Mouse (Mus musculus) heart, embryonic 14.5 days (tissue): ENCODE results near the gene Bahcc1. TPM values are rescaled to one million over a fixed set of nuclear protein-coding genes. Genes with fewer than 3 reads are reported as not detected.

ENCODE experiments used
- ATAC-seq: fragments of 200-750 bp; cut with Nextera tagmentation; 2 replicates; pipeline ENCODE4 v1.8.0; 2017; ENCODE audit warnings: low read depth, moderate TSS enrichment; ENCODE audit not compliant: insufficient number of reproducible peaks, insufficient read depth, low FRiP score
- H3K27ac ChIP-seq, 2 experiments: fragments of 200-500 bp in 1 of 2; fragments of 300-500 bp in 1 of 2; sonication (generic) in 1 of 2; replicated peaks in 1 of 2; 2 replicates each; pipeline ENCODE4 v1.5.1; 2012 to 2014; ENCODE audit warnings: low read depth in 2 of 2, low read length in 2 of 2, control low read depth in 1 of 2, mild to moderate bottlenecking in 1 of 2, mixed read lengths in 1 of 2; ENCODE audit not compliant: control insufficient read depth in 1 of 2, insufficient read depth in 1 of 2
- H3K27me3 ChIP-seq: fragments of 300-500 bp; sonication (generic); 2 replicates; pipeline ENCODE4 v1.6.1; 2014; ENCODE audit warnings: mild to moderate bottlenecking, low read length, control low read depth; ENCODE audit not compliant: control insufficient read depth, insufficient read depth
- H3K36me3 ChIP-seq: fragments of 300-500 bp; sonication (generic); 2 replicates; pipeline ENCODE4 v1.6.1; 2014; ENCODE audit warnings: mild to moderate bottlenecking, control low read depth, low read length, mixed read lengths; ENCODE audit not compliant: control insufficient read depth, insufficient read depth
- H3K4me1 ChIP-seq, 2 experiments: fragments of 200-500 bp in 1 of 2; fragments of 300-500 bp in 1 of 2; sonication (generic) in 1 of 2; 2 replicates each; pipeline ENCODE4 v1.6.1; 2012 to 2014; ENCODE audit warnings: low read length in 2 of 2, control low read depth in 1 of 2, mixed read lengths in 1 of 2; ENCODE audit not compliant: control insufficient read depth in 2 of 2, insufficient read depth in 2 of 2
- H3K4me2 ChIP-seq: fragments of 300-500 bp; sonication (generic); 2 replicates; pipeline ENCODE4 v1.6.1; 2014; ENCODE audit warnings: mild to moderate bottlenecking, low read length
- H3K4me3 ChIP-seq, 2 experiments: fragments of 200-500 bp in 1 of 2; fragments of 300-500 bp in 1 of 2; sonication (generic) in 1 of 2; 2 replicates each; pipeline ENCODE4 v1.5.1; 2012 to 2014; ENCODE audit warnings: low read length in 2 of 2, mild to moderate bottlenecking in 2 of 2, control low read depth in 1 of 2, low read depth in 1 of 2, moderate library complexity in 1 of 2; ENCODE audit not compliant: control insufficient read depth in 1 of 2, insufficient read depth in 1 of 2
- H3K9ac ChIP-seq: fragments of 300-500 bp; sonication (generic); 2 replicates; pipeline ENCODE4 v1.6.1; 2014; ENCODE audit warnings: mild to moderate bottlenecking, low read length
- H3K9me3 ChIP-seq: fragments of 300-500 bp; sonication (generic); 2 replicates; pipeline ENCODE4 v1.6.1; 2016; ENCODE audit warnings: low read length, control low read depth; ENCODE audit not compliant: control insufficient read depth
- WGBS: fragments of 180-500 bp; shearing (Covaris S2); extraction: QIAGEN DNeasy Blood & Tissue Kit; methylation state at CpG from one replicate; pipeline ENCODE4 v1.1.7; 2014; 5-methylcytosine and 5-hydroxymethylcytosine counted together
- polyA plus RNA-seq: library from polyadenylated mRNA; unstranded; fragments of >200 nt; fragmentation: Nextera tagmentation; extraction: Ambion mirVana; gene quantifications from 2 replicates; pipeline ENCODE4 v1.2.1, GENCODE M21; 2014

The Bahcc1 gene
- polyA plus RNA-seq, 1 experiment from 2014 or later = 9.1 TPM

DNA sequence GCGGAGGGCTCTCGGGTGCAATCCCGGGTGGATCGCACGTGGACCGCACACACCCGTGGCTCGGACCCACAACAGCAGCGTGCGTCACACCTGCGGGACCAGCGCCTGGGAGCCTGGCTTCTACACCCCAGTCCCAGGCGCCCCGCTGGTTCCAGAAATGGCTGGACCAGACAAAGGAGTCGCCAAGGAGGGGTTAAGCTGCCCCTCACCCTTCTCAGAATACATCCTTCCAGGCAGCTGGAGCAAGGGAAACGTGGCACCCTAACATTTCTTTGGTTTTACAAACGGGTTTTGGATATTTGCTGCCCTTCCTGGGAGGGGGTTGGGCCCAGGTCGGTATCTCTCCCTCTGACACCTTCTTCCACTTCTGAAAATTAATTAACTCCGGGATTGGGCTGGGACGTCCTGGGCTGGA is 45.9 kb upstream of the Bahcc1 start:
- ATAC-seq = no peak
- Histone ChIP-seq H3K9ac (peak overlapping the region; percentile 98), H3K9me3 (no peaks in the 10 kb centered on the region), H3K27me3 (no peaks in the 10 kb centered on the region), H3K27ac (peak overlapping the region; percentile 32 to 97), H3K36me3 (peaks cover 11% of the 10 kb centered on the region; the same call in 1 of the 2 replicates), H3K4me1 (peaks cover 39 to 64% of the 10 kb centered on the region in 2 experiments), H3K4me3 (peak overlapping the region; percentile 73 to 85), H3K4me2 (peak overlapping the region; percentile 94)
- 3% methylated on average over 20 of the region's 20 CpGs for WGBS

DNA sequence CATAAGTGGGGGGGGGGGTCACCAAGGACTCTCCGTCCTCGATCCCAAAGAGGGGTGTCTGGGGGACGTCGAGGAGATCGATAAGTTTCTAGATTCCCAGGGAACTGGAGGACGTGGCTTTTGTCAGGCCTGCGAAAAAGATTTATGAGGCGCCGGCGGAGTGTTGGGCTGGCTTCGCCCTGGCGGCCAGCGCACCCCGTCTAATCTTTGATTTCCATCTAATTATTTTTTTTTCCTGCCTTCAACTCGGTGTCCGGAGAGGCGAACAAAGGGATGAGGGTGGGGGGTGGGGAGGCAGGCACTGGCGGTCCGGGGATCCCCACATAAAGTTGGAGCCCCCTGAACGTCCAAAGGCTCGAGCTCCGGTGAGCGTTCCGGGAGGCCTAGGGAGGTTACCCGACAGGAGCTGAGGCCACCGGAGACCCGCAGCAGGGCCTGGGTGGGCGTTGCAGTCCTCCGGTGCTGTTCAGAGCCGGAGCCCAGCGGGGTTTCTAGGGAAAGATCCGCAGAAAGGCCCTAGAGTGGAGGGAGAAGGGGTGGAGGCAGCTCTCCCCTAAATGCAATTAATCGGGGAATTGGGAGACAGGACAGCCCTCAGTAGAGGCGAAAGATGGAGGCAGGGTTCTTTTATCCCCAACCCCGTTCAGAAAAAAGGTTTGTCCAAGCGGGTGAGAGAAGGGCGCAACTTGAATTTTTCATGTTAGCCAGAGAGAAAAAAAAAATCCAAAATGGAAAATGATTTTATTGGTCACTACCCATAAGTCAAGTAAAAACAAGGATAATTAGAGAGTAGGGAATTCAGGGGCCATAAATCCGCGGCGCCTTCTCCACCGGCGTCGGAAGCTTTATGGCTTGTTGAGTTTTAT is 45.3 kb upstream of the Bahcc1 start:
- Histone ChIP-seq H3K4me2 (peak overlapping the region; percentile 94), H3K27ac (peak overlapping the region; percentile 37 to 97), H3K27me3 (no peaks in the 10 kb centered on the region), H3K4me1 (peaks cover 37 to 60% of the 10 kb centered on the region in 2 experiments), H3K36me3 (peaks cover 11% of the 10 kb centered on the region; the same call in 1 of the 2 replicates), H3K9ac (peak overlapping the region; percentile 98), H3K4me3 (peak overlapping the region; percentile 73 to 85), H3K9me3 (no peaks in the 10 kb centered on the region)
- no peak for ATAC-seq
- WGBS = under 1% methylated on average over 43 of the region's 43 CpGs

DNA sequence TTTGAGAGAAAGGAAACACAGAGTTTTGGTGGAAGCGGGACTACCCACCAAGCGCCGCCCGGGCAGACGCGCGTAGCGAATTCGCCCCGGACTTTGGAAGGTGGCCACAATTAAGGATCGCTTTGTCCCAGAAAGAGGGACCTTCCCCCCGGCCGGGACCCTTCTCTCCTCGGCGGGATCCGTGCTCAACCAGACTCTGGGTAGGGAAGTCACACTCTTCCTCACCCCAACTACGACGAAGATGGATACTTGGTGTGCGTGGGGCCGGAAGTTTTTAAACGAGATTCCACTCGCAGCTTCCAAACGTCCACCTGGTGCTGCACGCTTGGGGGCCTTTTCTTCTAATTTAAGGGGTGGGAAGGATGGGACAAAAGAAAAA is 44.7 kb upstream of the Bahcc1 start:
- WGBS = under 1% methylated on average over 24 of the region's 24 CpGs
- H3K4me2 ChIP-seq = peak overlapping the region; percentile 94
- peaks cover 33 to 54% of the 10 kb centered on the region in 2 experiments for H3K4me1 ChIP-seq
- peak overlapping the region; percentile 98 for H3K9ac ChIP-seq
- no peaks in the 10 kb centered on the region for H3K9me3 ChIP-seq
- ATAC-seq = no peak
- no peaks in the 10 kb centered on the region for H3K27me3 ChIP-seq
- H3K36me3 ChIP-seq = peaks cover 11% of the 10 kb centered on the region; the same call in 1 of the 2 replicates
- peak overlapping the region; percentile 89 to 97; a peak in 3 of 4 replicates for H3K27ac ChIP-seq
- peak overlapping the region; percentile 73 to 85 for H3K4me3 ChIP-seq

DNA sequence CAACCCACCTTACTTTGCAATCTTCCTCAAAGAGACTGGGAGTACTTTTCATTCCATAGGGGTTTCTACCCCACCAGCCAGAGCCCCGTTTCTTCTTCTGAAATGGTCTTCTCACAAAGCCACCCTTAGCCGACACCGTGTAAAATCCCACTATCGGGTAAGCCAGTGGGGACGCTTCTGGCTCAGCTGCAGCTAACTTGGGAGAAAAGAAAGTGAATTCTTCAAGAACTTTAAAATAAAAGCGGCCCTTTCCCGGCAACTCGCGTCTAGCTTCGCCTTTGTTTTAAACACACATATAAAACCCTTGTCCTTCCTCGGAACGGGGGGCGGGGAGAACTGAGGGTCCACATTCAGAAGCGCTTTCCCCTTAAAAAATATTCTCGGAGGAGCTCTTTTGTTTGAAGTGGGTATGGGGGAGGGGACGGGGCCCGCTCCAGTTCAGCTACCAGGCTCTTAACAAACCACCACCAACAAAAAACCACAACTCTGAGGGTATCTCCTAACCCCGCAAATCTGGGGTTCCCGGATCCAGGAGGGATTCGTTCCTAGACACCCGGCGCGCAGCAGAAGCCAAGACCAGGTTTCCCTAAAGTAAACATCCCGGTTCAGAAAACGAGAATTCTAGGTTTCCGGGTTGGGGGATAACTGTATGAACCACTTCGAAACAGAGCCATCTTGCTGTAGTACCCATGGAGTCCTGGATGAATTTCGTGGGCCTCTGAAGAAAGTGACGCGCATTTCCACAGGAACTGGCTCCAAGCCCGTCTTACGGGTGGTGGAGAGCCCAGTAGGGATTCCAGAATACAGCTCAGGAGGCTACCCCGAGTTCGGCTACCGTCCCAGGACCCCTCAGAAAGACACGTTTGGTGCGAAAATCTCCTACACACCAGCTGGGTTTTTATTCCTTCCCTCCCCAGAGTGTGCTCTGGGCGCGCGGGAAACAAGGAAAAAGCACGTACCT is 44.0 kb upstream of the Bahcc1 start:
- no peaks in the 10 kb centered on the region for H3K27me3 ChIP-seq
- H3K4me2 ChIP-seq = peak overlapping the region; percentile 94
- H3K4me1 ChIP-seq = peaks cover 26 to 48% of the 10 kb centered on the region in 2 experiments
- peak overlapping the region; percentile 98 for H3K9ac ChIP-seq
- under 1% methylated on average over 41 of the region's 41 CpGs for WGBS
- peak overlapping the region; percentile 73 to 85 for H3K4me3 ChIP-seq
- peaks cover 11% of the 10 kb centered on the region; the same call in 1 of the 2 replicates for H3K36me3 ChIP-seq
- peak overlapping the region; percentile 89 to 97 for H3K27ac ChIP-seq
- H3K9me3 ChIP-seq = no peaks in the 10 kb centered on the region
- ATAC-seq = no peak

DNA sequence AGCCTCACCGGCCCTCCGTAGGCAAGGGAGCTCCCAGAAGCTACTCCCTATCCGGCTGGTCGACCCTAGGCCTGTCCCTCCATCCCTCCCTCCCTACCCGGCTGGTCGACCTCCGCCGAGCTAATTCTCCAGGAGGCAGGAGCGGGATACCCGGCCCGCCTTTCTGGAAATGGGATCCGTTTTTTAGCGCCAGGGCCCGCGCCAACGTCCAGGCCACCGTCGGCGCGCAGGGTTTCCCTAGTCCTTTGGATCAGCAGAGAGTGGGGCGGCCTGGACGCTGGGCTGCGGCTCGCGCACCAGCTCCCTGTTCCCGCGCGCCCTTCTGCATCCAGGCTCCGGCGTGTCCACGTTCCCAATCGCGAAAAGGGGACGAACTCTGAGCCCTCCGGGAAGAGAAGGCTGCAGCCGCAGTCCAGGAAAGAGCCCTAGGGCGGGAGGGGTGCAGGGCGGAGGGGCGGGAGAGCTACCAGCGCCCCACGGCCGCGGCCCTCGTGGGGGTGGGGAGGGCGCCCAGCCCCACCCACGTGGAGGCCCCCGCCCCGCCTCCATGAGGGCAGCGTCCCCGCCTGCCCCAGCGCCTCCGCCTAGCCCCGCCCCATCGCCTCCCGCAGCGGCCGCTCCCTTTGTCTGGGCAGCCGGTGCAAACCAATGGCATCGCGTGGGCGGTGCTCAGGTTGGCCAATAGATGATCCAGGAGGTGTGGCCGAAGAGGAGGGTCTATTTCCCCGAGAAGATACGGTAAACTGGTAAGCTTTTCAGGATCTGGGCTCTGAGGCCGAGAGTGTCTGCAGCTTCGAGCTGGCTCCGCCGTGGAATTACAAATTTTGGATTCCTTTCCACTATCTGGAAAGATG is 43.1 kb upstream of the Bahcc1 start:
- Histone ChIP-seq H3K27ac (peak overlapping the region; percentile 89 to 97), H3K9me3 (no peaks in the 10 kb centered on the region), H3K27me3 (no peaks in the 10 kb centered on the region), H3K9ac (peak overlapping the region; percentile 98), H3K36me3 (peaks cover 11% of the 10 kb centered on the region; the same call in 1 of the 2 replicates), H3K4me1 (peaks cover 17 to 38% of the 10 kb centered on the region in 2 experiments), H3K4me2 (peak overlapping the region; percentile 94), H3K4me3 (peak overlapping the region; percentile 73 to 85)
- ATAC-seq = peak; percentile 92
- under 1% methylated on average over 63 of the region's 68 CpGs for WGBS

DNA sequence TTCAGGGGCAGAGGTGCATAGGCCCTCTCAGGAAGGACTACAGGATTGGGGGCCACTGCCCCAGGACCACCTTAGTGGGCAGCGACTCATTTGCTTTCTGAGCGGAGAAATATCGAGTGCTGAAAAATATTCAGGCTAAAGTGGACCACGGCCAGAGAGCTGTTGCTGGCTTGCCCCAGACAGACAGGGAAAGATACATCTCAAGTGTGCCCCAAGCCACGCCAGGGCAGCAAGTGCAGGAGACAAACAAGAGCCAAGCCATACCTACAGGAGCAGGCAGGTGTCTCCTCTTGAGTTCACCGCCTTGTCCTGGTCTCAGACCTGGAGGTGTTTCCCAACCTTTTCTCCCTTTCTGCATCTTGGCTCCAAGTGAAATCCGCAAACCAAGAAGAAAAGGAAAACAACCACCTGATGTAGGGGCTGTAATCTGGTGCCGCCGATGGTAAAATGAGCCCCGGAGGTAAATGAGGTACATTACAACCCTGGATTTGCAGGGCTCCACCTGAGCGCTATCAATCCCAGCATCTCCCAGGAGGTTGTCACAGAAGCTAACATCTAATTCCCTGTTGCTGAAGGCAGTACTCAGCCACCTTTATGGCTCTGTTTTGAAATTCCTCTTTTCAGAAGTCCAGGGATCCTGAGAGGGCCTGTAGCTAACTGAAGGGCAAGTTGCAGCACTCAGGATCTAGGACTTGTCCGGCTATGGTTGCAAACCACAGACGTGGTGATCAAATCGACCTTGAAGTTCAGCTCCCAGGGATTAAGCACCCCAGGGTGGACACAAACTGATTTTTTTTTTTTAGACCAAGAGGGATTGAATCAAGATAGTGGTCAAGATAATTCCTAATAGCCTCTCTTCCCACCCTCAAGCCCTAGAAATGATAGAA is 42.0 kb upstream of the Bahcc1 start:
- no peak for ATAC-seq
- H3K36me3 ChIP-seq = peaks cover 11% of the 10 kb centered on the region; the same call in 1 of the 2 replicates
- no peaks in the 10 kb centered on the region for H3K27me3 ChIP-seq
- peak overlapping the region; percentile 26 to 28; a peak in 2 of 4 replicates for H3K4me3 ChIP-seq
- H3K27ac ChIP-seq = peak overlapping the region; percentile 59 to 97
- WGBS = 36% methylated on average over 14 of the region's 14 CpGs
- H3K4me1 ChIP-seq = peaks cover 13 to 28% of the 10 kb centered on the region in 2 experiments
- H3K9ac ChIP-seq = peak overlapping the region; percentile 65
- no peaks in the 10 kb centered on the region for H3K9me3 ChIP-seq
- H3K4me2 ChIP-seq = peak overlapping the region; percentile 63
